Mouse (Mus musculus): ENCODE data around the gene Cib4. TPM values are rescaled to one million over a fixed set of nuclear protein-coding genes. Genes with fewer than 3 reads are reported as not detected.

The Cib4 gene
- polyA plus RNA-seq, 1 experiment from 2014 or later = not detected

- no peak overlapping the region for H3K4me2 ChIP-seq
- no peak for TF ChIP-seq CTCF (IDR thresholded peaks at IDR 0.05; ENCODE audit: low read depth)
- DNase-seq (no peak), ATAC-seq (ENCODE audit: insufficient read depth) (no peak)
- H3K9me3 ChIP-seq (ENCODE audit: low read depth, low read length) = no peaks in the 10 kb centered on the region
- no peaks in the 10 kb centered on the region for H3K27me3 ChIP-seq (ENCODE audit: insufficient read depth, low read length)
- WGBS = 35% methylated on average over 4 of the region's 4 CpGs
- no peak overlapping the region for H3K4me3 ChIP-seq (ENCODE audit: low read depth, low read length)
- no peak overlapping the region for H3K9ac ChIP-seq
- no peak overlapping the region for H3K27ac ChIP-seq (ENCODE audit: low read depth)
- H3K4me1 ChIP-seq (ENCODE audit: insufficient read depth) = peaks cover 26% of the 10 kb centered on the region
- no peaks in the 10 kb centered on the region for H3K36me3 ChIP-seq (ENCODE audit: insufficient read depth)
These were observed 16.7 kb downstream of the Cib4 start for GRCm38 (mm10) chr5:30528906-30529305.

GRCm38 (mm10) chr5:30527129-30527528 is 18.5 kb downstream of the Cib4 start:
- H3K36me3 ChIP-seq (ENCODE audit: insufficient read depth) = no peaks in the 10 kb centered on the region
- H3K9ac ChIP-seq = no peak overlapping the region
- WGBS = 40% methylated on average over 5 of the region's 5 CpGs
- DNase-seq = peak; percentile 51
- H3K4me2 ChIP-seq = no peak overlapping the region
- H3K4me3 ChIP-seq (ENCODE audit: low read depth, low read length) = no peak overlapping the region
- ATAC-seq (ENCODE audit: insufficient read depth) = no peak
- H3K9me3 ChIP-seq (ENCODE audit: low read depth, low read length) = no peaks in the 10 kb centered on the region
- H3K27me3 ChIP-seq (ENCODE audit: insufficient read depth, low read length) = no peaks in the 10 kb centered on the region
- peaks cover 26% of the 10 kb centered on the region for H3K4me1 ChIP-seq (ENCODE audit: insufficient read depth)
- TF ChIP-seq CTCF (IDR thresholded peaks at IDR 0.05; ENCODE audit: low read depth) = no peak
- H3K27ac ChIP-seq (ENCODE audit: low read depth) = peak overlapping the region; percentile 87

GRCm38 (mm10) chr5:30525920-30526836 is 19.5 kb downstream of the Cib4 start:
- DNase-seq (peak; percentile 96), ATAC-seq (ENCODE audit: insufficient read depth) (peak; percentile 95)
- H3K9ac ChIP-seq = no peak overlapping the region
- no peaks in the 10 kb centered on the region for H3K36me3 ChIP-seq (ENCODE audit: insufficient read depth)
- H3K27ac ChIP-seq (ENCODE audit: low read depth) = peak overlapping the region; percentile 87
- no peaks in the 10 kb centered on the region for H3K9me3 ChIP-seq (ENCODE audit: low read depth, low read length)
- H3K27me3 ChIP-seq (ENCODE audit: insufficient read depth, low read length) = no peaks in the 10 kb centered on the region
- H3K4me2 ChIP-seq = no peak overlapping the region
- 14% methylated on average over 12 of the region's 12 CpGs for WGBS
- no peak overlapping the region for H3K4me3 ChIP-seq (ENCODE audit: low read depth, low read length)
- TF ChIP-seq CTCF (IDR thresholded peaks at IDR 0.05; ENCODE audit: low read depth) = no peak
- H3K4me1 ChIP-seq (ENCODE audit: insufficient read depth) = peaks cover 20% of the 10 kb centered on the region

DNA sequence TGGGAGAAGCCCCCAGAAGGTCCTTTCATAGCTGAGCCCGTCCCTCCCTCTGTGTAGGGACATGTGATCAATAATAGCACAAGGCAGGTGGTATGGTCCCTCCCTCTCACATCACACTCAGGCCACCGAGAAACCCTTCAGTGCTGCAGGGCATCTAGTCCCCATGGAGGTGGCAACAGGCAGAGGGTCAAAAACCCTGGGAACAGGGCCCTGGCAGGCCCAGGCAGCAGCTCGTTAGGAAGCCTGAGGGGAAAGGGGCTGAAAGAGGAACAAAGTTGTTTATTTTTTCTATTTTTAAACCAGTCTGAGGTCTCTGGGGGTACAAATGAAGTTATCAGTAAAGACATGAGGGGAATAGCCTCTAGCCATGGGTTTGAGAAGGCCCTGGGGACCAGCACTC is 21.4 kb downstream of the Cib4 start:
- Histone ChIP-seq H3K27me3 (ENCODE audit: insufficient read depth, low read length) (no peaks in the 10 kb centered on the region), H3K36me3 (ENCODE audit: insufficient read depth) (no peaks in the 10 kb centered on the region), H3K27ac (ENCODE audit: low read depth) (peak overlapping the region; percentile 85), H3K4me2 (no peak overlapping the region), H3K9ac (no peak overlapping the region), H3K9me3 (ENCODE audit: low read depth, low read length) (no peaks in the 10 kb centered on the region), H3K4me3 (ENCODE audit: low read depth, low read length) (no peak overlapping the region), H3K4me1 (ENCODE audit: insufficient read depth) (peaks cover 28% of the 10 kb centered on the region)
- 24% methylated on average over 3 of the region's 3 CpGs for WGBS
- no peak for DNase-seq
- no peak for ATAC-seq (ENCODE audit: insufficient read depth)
- TF ChIP-seq CTCF (IDR thresholded peaks at IDR 0.05; ENCODE audit: low read depth) = no peak

GRCm38 (mm10) chr5:30523131-30523530 is 22.5 kb downstream of the Cib4 start:
- no peak overlapping the region for H3K4me3 ChIP-seq (ENCODE audit: low read depth, low read length)

DNA sequence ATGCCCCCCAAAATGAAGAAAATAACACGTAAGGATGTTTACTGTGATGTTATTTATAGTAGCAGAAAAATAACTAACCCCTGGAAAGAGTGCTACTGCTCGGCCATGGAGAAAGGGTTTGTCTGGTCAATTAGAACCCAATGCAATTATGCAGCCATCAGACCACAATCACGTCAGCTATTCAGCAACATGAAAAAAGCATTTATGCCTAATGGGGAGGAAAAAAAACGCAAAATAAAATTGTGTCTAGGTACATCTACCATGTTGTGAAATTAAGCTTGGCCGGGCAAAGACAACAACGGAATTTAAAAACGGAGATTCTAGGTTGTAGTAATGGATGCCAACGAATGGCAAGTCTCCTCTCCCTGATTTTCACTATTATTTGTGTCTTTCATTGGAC is 23.2 kb downstream of the Cib4 start:
- no peak overlapping the region for H3K9ac ChIP-seq
- no peaks in the 10 kb centered on the region for H3K9me3 ChIP-seq (ENCODE audit: low read depth, low read length)
- peaks cover 29% of the 10 kb centered on the region for H3K4me1 ChIP-seq (ENCODE audit: insufficient read depth)
- H3K36me3 ChIP-seq (ENCODE audit: insufficient read depth) = no peaks in the 10 kb centered on the region
- DNase-seq (no peak), ATAC-seq (ENCODE audit: insufficient read depth) (no peak)
- 86% methylated on average over 8 of the region's 8 CpGs for WGBS
- H3K27ac ChIP-seq (ENCODE audit: low read depth) = no peak overlapping the region
- no peak for TF ChIP-seq CTCF (IDR thresholded peaks at IDR 0.05; ENCODE audit: low read depth)
- H3K27me3 ChIP-seq (ENCODE audit: insufficient read depth, low read length) = no peaks in the 10 kb centered on the region
- no peak overlapping the region for H3K4me2 ChIP-seq
- H3K4me3 ChIP-seq (ENCODE audit: low read depth, low read length) = no peak overlapping the region

More at GRCm38 (mm10) chr5:30523131-30523530, 22.5 kb downstream of the Cib4 start:
- no peaks in the 10 kb centered on the region for H3K36me3 ChIP-seq (ENCODE audit: insufficient read depth)
- no peak overlapping the region for H3K9ac ChIP-seq
- H3K4me2 ChIP-seq = no peak overlapping the region
- H3K4me1 ChIP-seq (ENCODE audit: insufficient read depth) = peaks cover 36% of the 10 kb centered on the region
- H3K27me3 ChIP-seq (ENCODE audit: insufficient read depth, low read length) = no peaks in the 10 kb centered on the region
- H3K27ac ChIP-seq (ENCODE audit: low read depth) = no peak overlapping the region
- DNase-seq (no peak), ATAC-seq (ENCODE audit: insufficient read depth) (no peak)
- no peak for TF ChIP-seq CTCF (IDR thresholded peaks at IDR 0.05; ENCODE audit: low read depth)
- H3K9me3 ChIP-seq (ENCODE audit: low read depth, low read length) = no peaks in the 10 kb centered on the region
- WGBS = 72% methylated on average over 3 of the region's 3 CpGs

- Histone ChIP-seq H3K4me3 (ENCODE audit: low read depth, low read length) (no peak overlapping the region), H3K36me3 (ENCODE audit: insufficient read depth) (no peaks in the 10 kb centered on the region), H3K4me2 (no peak overlapping the region), H3K9me3 (ENCODE audit: low read depth, low read length) (no peaks in the 10 kb centered on the region), H3K4me1 (ENCODE audit: insufficient read depth) (peaks cover 20% of the 10 kb centered on the region), H3K27ac (ENCODE audit: low read depth) (peak overlapping the region; percentile 84; the same call in 1 of the 2 replicates), H3K9ac (no peak overlapping the region), H3K27me3 (ENCODE audit: insufficient read depth, low read length) (no peaks in the 10 kb centered on the region)
- ATAC-seq (ENCODE audit: insufficient read depth) (no peak), DNase-seq (no peak)
- no peak for TF ChIP-seq CTCF (IDR thresholded peaks at IDR 0.05; ENCODE audit: low read depth)
- WGBS = 49% methylated on average over 10 of the region's 10 CpGs
These were observed 25.4 kb downstream of the Cib4 start for GRCm38 (mm10) chr5:30520214-30520732.

All from lung, embryonic 14.5 days (tissue).